Mouse (Mus musculus): Measurements from ENCODE around the gene Cdk7. TPM values are rescaled to one million over a fixed set of nuclear protein-coding genes. Genes with fewer than 3 reads are reported as not detected.

Gene Cdk7
- polyA plus RNA-seq, 1 experiment = 0.42 TPM

- Histone ChIP-seq H3K4me1 (ENCODE audit: control insufficient read depth) (no peaks in the 10 kb centered on the region), H3K9me3 (ENCODE audit: control insufficient read depth, low read length) (no peaks in the 10 kb centered on the region), H3K36me3 (ENCODE audit: control insufficient read depth) (peaks cover 75% of the 10 kb centered on the region), H3K4me3 (replicated peaks) (no peak overlapping the region), H3K27me3 (ENCODE audit: control insufficient read depth) (no peaks in the 10 kb centered on the region)
- TF ChIP-seq TAL1 (IDR thresholded peaks at IDR 0.05; ENCODE audit: low read length) = no peak
- TF ChIP-seq GATA1 (IDR thresholded peaks at IDR 0.05; ENCODE audit: low read length) = no peak
Observed at GRCm38 (mm10) chr13:100698866-100699265, 31.9 kb downstream of the Cdk7 start.

GRCm38 (mm10) chr13:100697541-100697940 is 33.2 kb downstream of the Cdk7 start:
- Histone ChIP-seq H3K36me3 (ENCODE audit: control insufficient read depth) (peaks cover 62% of the 10 kb centered on the region), H3K4me3 (replicated peaks) (no peak overlapping the region), H3K4me1 (ENCODE audit: control insufficient read depth) (no peaks in the 10 kb centered on the region), H3K27me3 (ENCODE audit: control insufficient read depth) (no peaks in the 10 kb centered on the region), H3K9me3 (ENCODE audit: control insufficient read depth, low read length) (no peaks in the 10 kb centered on the region)
- TF ChIP-seq GATA1 (IDR thresholded peaks at IDR 0.05; ENCODE audit: low read length) (no peak), TAL1 (IDR thresholded peaks at IDR 0.05; ENCODE audit: low read length) (no peak)

DNA sequence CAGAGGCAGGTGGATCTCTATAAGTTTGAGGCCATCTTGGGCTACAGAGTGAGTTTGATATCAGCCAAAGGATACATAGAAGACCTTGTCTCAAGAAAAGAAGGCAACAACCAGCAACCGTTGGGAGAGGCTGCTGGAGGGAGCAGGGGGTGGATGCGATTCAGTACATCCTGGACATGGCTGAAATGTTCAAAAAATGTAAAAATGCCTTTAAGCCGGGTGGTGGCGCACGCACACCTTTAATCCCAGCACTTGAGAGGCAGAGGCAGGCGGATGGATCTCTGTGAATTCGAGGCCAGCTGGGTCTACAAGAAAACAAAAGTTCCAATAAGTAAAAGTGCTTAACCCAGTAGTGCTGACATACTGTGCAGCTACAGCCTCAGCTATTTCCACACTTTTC is 43.2 kb downstream of the Cdk7 start:
- Histone ChIP-seq H3K27me3 (ENCODE audit: control insufficient read depth) (no peaks in the 10 kb centered on the region), H3K36me3 (ENCODE audit: control insufficient read depth) (peaks cover 6% of the 10 kb centered on the region; the same call in 1 of the 2 replicates)
- TF ChIP-seq TAL1 (IDR thresholded peaks at IDR 0.05; ENCODE audit: low read length) (no peak), GATA1 (IDR thresholded peaks at IDR 0.05; ENCODE audit: low read length) (no peak)

DNA sequence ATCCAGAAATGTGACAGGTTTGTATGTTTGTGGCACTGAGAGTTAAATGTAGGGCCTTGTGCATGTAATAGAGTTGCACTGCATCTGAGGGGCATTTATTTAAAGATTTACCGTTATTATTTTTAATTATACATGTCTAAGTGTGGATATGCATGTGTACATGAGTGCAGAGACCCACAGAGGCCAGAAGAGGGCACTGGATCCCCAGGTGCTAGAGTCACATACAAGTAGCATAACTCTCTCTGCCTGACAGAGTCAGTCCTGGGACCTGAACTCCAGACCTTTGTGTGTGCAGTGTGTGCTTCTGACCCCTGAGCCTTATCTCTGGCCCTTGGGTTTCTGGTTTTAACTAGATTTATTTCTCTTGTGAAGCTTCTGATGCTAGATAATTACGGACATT is 46.4 kb downstream of the Cdk7 start:
- H3K9me3 ChIP-seq (ENCODE audit: control insufficient read depth, low read length) = no peaks in the 10 kb centered on the region
- no peak overlapping the region for H3K4me3 ChIP-seq (replicated peaks)
- H3K4me1 ChIP-seq (ENCODE audit: control insufficient read depth) = peaks cover 2% of the 10 kb centered on the region; the same call in 1 of the 2 replicates
- TF ChIP-seq TAL1 (IDR thresholded peaks at IDR 0.05; ENCODE audit: low read length) = no peak
- TF ChIP-seq GATA1 (IDR thresholded peaks at IDR 0.05; ENCODE audit: low read length) = no peak
- no peaks in the 10 kb centered on the region for H3K27me3 ChIP-seq (ENCODE audit: control insufficient read depth)
- no peaks in the 10 kb centered on the region; the same call in 1 of the 2 replicates for H3K36me3 ChIP-seq (ENCODE audit: control insufficient read depth)

More for the DNA sequence above, 43.2 kb downstream of the Cdk7 start:
- Histone ChIP-seq H3K4me1 (ENCODE audit: control insufficient read depth) (no peaks in the 10 kb centered on the region), H3K9me3 (ENCODE audit: control insufficient read depth, low read length) (no peaks in the 10 kb centered on the region), H3K4me3 (replicated peaks) (no peak overlapping the region)

DNA sequence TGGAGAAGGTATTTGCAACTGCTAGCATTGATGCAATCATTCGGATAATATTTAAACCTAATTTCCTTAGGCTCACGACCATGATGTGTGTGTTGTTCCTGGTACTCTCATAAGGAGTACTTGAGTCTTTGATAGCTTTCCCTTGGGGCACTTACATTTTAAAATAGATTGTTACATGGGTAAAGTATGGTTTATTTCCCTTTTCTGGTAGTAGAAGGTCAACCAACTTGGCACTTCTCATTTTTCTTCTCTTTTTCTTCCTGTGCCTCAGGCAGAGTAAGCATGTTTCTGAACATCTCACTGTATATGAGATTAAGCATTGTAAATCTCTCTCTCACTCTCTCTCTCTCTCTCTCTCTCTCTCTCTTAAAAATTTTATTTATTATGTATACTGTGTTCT is 47.9 kb downstream of the Cdk7 start:
- H3K4me1 ChIP-seq (ENCODE audit: control insufficient read depth) = peaks cover 2% of the 10 kb centered on the region; the same call in 1 of the 2 replicates
- TF ChIP-seq TAL1 (IDR thresholded peaks at IDR 0.05; ENCODE audit: low read length) (no peak), GATA1 (IDR thresholded peaks at IDR 0.05; ENCODE audit: low read length) (no peak)
- H3K27me3 ChIP-seq (ENCODE audit: control insufficient read depth) = no peaks in the 10 kb centered on the region
- no peak overlapping the region for H3K4me3 ChIP-seq (replicated peaks)
- H3K36me3 ChIP-seq (ENCODE audit: control insufficient read depth) = no peaks in the 10 kb centered on the region; the same call in 1 of the 2 replicates
- H3K9me3 ChIP-seq (ENCODE audit: control insufficient read depth, low read length) = no peaks in the 10 kb centered on the region

GRCm38 (mm10) chr13:100681615-100682014 is 49.1 kb downstream of the Cdk7 start:
- Histone ChIP-seq H3K9me3 (ENCODE audit: control insufficient read depth, low read length) (no peaks in the 10 kb centered on the region), H3K36me3 (ENCODE audit: control insufficient read depth) (no peaks in the 10 kb centered on the region; the same call in 1 of the 2 replicates), H3K4me1 (ENCODE audit: control insufficient read depth) (peaks cover 2% of the 10 kb centered on the region; the same call in 1 of the 2 replicates), H3K27me3 (ENCODE audit: control insufficient read depth) (no peaks in the 10 kb centered on the region), H3K4me3 (replicated peaks) (no peak overlapping the region)
- TF ChIP-seq GATA1 (IDR thresholded peaks at IDR 0.05; ENCODE audit: low read length) (no peak), TAL1 (IDR thresholded peaks at IDR 0.05; ENCODE audit: low read length) (no peak)

- TF ChIP-seq GATA1 (IDR thresholded peaks at IDR 0.05; ENCODE audit: low read length) (no peak), TAL1 (IDR thresholded peaks at IDR 0.05; ENCODE audit: low read length) (no peak)
- H3K4me1 ChIP-seq (ENCODE audit: control insufficient read depth) = peaks cover 2% of the 10 kb centered on the region; the same call in 1 of the 2 replicates
- no peak overlapping the region for H3K4me3 ChIP-seq (replicated peaks)
- peaks cover 1% of the 10 kb centered on the region for H3K27me3 ChIP-seq (ENCODE audit: control insufficient read depth)
- H3K9me3 ChIP-seq (ENCODE audit: control insufficient read depth, low read length) = no peaks in the 10 kb centered on the region
- no peaks in the 10 kb centered on the region for H3K36me3 ChIP-seq (ENCODE audit: control insufficient read depth)
Observed at GRCm38 (mm10) chr13:100675936-100676635, 54.7 kb downstream of the Cdk7 start.

DNA sequence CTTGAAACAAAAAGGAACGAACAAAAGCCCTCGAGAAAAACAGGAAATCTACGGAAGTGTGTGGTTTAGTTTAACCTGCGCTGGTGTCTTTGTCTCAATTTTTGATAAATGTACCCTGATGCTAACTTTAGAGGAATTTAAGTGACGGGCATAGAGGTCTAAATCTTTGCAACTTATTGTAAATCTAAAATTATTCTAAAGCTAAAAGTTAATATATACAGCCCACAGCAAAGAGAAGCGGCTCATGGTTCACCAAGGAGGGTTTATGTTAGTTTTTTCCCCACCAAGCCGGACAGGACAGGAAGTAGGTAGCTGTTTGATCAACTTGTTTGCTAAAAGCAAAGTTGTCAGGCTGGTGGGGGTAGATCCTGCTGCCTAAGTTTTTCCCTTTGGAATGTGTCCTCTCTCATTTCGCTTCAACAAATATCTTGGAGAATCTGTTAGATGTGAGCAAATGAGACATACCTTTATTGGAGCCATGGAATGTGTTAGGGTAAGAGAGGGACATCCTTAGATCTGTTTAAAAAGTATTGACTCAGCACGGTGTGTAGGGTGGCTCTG is 60.5 kb downstream of the Cdk7 start:
- Histone ChIP-seq H3K4me3 (replicated peaks) (peak overlapping the region; percentile 66), H3K4me1 (ENCODE audit: control insufficient read depth) (peaks cover 8% of the 10 kb centered on the region)

GRCm38 (mm10) chr13:100669291-100670022 is 61.3 kb downstream of the Cdk7 start, which contains the start of gene Ccdc125:
TSS of gene Ccdc125 (plus strand) at chr13:100669717.
- TF ChIP-seq TAL1 (IDR thresholded peaks at IDR 0.05; ENCODE audit: low read length) (no peak), GATA1 (IDR thresholded peaks at IDR 0.05; ENCODE audit: low read length) (no peak)
- H3K9me3 ChIP-seq (ENCODE audit: control insufficient read depth, low read length) = no peaks in the 10 kb centered on the region
- H3K27me3 ChIP-seq (ENCODE audit: control insufficient read depth) = peaks cover 26% of the 10 kb centered on the region
- H3K36me3 ChIP-seq (ENCODE audit: control insufficient read depth) = peaks cover 17% of the 10 kb centered on the region
- peaks cover 8% of the 10 kb centered on the region for H3K4me1 ChIP-seq (ENCODE audit: control insufficient read depth)
- H3K4me3 ChIP-seq (replicated peaks) = peak within 1 kb of the TSS; percentile 66

More for the DNA sequence above, 60.5 kb downstream of the Cdk7 start:
- Histone ChIP-seq H3K27me3 (ENCODE audit: control insufficient read depth) (peaks cover 26% of the 10 kb centered on the region), H3K36me3 (ENCODE audit: control insufficient read depth) (peaks cover 15% of the 10 kb centered on the region), H3K9me3 (ENCODE audit: control insufficient read depth, low read length) (no peaks in the 10 kb centered on the region)
- no peak for TF ChIP-seq TAL1 (IDR thresholded peaks at IDR 0.05; ENCODE audit: low read length)
- no peak for TF ChIP-seq GATA1 (IDR thresholded peaks at IDR 0.05; ENCODE audit: low read length)
